Mouse (Mus musculus) lung, embryonic 16.5 days (tissue): ENCODE measurements around the gene Phospho2. TPM values are rescaled to one million over a fixed set of nuclear protein-coding genes. Genes with fewer than 3 reads are reported as not detected.

Experiments
- ATAC-seq: fragments of 200-750 bp; cut with Nextera tagmentation; 2 replicates; pipeline ENCODE4 v1.8.0; 2017; ENCODE audit warnings: low read depth, mild to moderate bottlenecking, moderate library complexity
- H3K27ac ChIP-seq: fragments of 300-500 bp; sonication (generic); 2 replicates; pipeline ENCODE4 v1.5.1; 2014; ENCODE audit warnings: mild to moderate bottlenecking, control low read depth, low read length
- H3K27me3 ChIP-seq: fragments of 300-500 bp; sonication (generic); 2 replicates; pipeline ENCODE4 v1.6.1; 2014; ENCODE audit warnings: low read depth, low read length, mixed read lengths; ENCODE audit not compliant: control insufficient read depth, insufficient read depth
- H3K36me3 ChIP-seq: fragments of 300-500 bp; sonication (generic); 2 replicates; pipeline ENCODE4 v1.6.1; 2014; ENCODE audit warnings: low read length; ENCODE audit not compliant: control insufficient read depth, insufficient read depth
- H3K4me1 ChIP-seq: fragments of 300-500 bp; sonication (generic); replicated peaks from 2 replicates; pipeline ENCODE4 v1.6.1; 2014; ENCODE audit warnings: low read length, mixed read lengths; ENCODE audit not compliant: control insufficient read depth, insufficient read depth
- H3K4me2 ChIP-seq: fragments of 300-500 bp; sonication (generic); 2 replicates; pipeline ENCODE4 v1.6.1; 2014; ENCODE audit warnings: low read depth, low read length, control low read depth
- H3K4me3 ChIP-seq: fragments of 300-500 bp; sonication (generic); 2 replicates; pipeline ENCODE4 v1.5.1; 2014; ENCODE audit warnings: mild to moderate bottlenecking, low read length, control low read depth
- H3K9ac ChIP-seq: fragments of 300-500 bp; sonication (generic); 2 replicates; pipeline ENCODE4 v1.6.1; 2014; ENCODE audit warnings: low read length, control low read depth
- H3K9me3 ChIP-seq: fragments of 300-500 bp; sonication (generic); 2 replicates; pipeline ENCODE4 v1.6.1; 2016; ENCODE audit warnings: low read length; ENCODE audit not compliant: control insufficient read depth
- WGBS: fragments of 180-500 bp; shearing (Covaris S2); extraction: QIAGEN DNeasy Blood & Tissue Kit; methylation state at CpG from one replicate; pipeline ENCODE4 v1.1.7; 2014; 5-methylcytosine and 5-hydroxymethylcytosine counted together
- polyA plus RNA-seq: library from polyadenylated mRNA; unstranded; fragments of >200 nt; fragmentation: Nextera tagmentation; extraction: Ambion mirVana; gene quantifications from 2 replicates; pipeline ENCODE4 v1.2.1, GENCODE M21; 2015

Gene Phospho2
- polyA plus RNA-seq, 1 experiment from 2014 or later, result 21.9 TPM

- Histone ChIP-seq H3K4me2 (no peak overlapping the region), H3K9ac (no peak overlapping the region), H3K9me3 (no peaks in the 10 kb centered on the region), H3K4me3 (no peak overlapping the region), H3K36me3 (peaks cover 13% of the 10 kb centered on the region; the same call in 1 of the 2 replicates), H3K4me1 (no peaks in the 10 kb centered on the region), H3K27ac (no peak overlapping the region), H3K27me3 (no peaks in the 10 kb centered on the region)
- WGBS, result 74% methylated on average over 7 of the region's 7 CpGs
- ATAC-seq, result no peak
Measured at GRCm38 (mm10) chr2:69837244-69837967, 48.0 kb downstream of the Phospho2 start.

GRCm38 (mm10) chr2:69837996-69838395 is 48.6 kb downstream of the Phospho2 start:
- no peak for ATAC-seq
- 26% methylated on average over 3 of the region's 3 CpGs for WGBS
- no peaks in the 10 kb centered on the region for H3K9me3 ChIP-seq
- no peaks in the 10 kb centered on the region for H3K27me3 ChIP-seq
- no peaks in the 10 kb centered on the region for H3K4me1 ChIP-seq
- peaks cover 10% of the 10 kb centered on the region; the same call in 1 of the 2 replicates for H3K36me3 ChIP-seq
- no peak overlapping the region for H3K4me3 ChIP-seq
- H3K9ac ChIP-seq, result no peak overlapping the region
- no peak overlapping the region for H3K27ac ChIP-seq
- H3K4me2 ChIP-seq, result no peak overlapping the region

DNA sequence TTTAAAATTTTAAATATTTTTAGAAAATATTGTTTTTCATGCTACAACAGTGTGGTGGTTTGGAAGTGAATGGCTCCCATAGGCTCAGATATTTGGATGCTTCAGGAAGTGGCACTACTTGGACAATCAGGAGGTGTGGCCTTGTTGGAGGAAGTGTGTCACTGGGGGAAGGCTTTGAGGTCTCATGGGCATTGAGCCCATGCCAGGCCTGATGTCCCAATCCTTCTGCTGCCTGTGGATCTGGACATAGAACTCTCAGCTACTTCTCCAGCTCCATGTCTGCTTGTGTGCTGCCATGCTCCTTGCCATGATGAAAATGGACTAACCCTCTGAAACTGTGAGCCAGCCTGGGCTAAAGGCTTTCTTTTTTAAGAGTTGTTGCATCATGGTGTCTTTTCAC is 49.3 kb downstream of the Phospho2 start:
- ATAC-seq, result no peak
- Histone ChIP-seq H3K4me3 (no peak overlapping the region), H3K9me3 (no peaks in the 10 kb centered on the region), H3K4me1 (no peaks in the 10 kb centered on the region), H3K27ac (no peak overlapping the region), H3K36me3 (peaks cover 7% of the 10 kb centered on the region; the same call in 1 of the 2 replicates), H3K27me3 (no peaks in the 10 kb centered on the region), H3K9ac (no peak overlapping the region), H3K4me2 (no peak overlapping the region)

- H3K4me3 ChIP-seq, result no peak overlapping the region
- 33% methylated on average over 6 of the region's 6 CpGs for WGBS
- H3K27ac ChIP-seq, result no peak overlapping the region
- no peak for ATAC-seq
- H3K9ac ChIP-seq, result no peak overlapping the region
- H3K9me3 ChIP-seq, result no peaks in the 10 kb centered on the region
- no peaks in the 10 kb centered on the region for H3K36me3 ChIP-seq
- H3K27me3 ChIP-seq, result no peaks in the 10 kb centered on the region
- no peak overlapping the region for H3K4me2 ChIP-seq
- no peaks in the 10 kb centered on the region for H3K4me1 ChIP-seq
Measured at GRCm38 (mm10) chr2:69840261-69840660, 50.8 kb downstream of the Phospho2 start.

DNA sequence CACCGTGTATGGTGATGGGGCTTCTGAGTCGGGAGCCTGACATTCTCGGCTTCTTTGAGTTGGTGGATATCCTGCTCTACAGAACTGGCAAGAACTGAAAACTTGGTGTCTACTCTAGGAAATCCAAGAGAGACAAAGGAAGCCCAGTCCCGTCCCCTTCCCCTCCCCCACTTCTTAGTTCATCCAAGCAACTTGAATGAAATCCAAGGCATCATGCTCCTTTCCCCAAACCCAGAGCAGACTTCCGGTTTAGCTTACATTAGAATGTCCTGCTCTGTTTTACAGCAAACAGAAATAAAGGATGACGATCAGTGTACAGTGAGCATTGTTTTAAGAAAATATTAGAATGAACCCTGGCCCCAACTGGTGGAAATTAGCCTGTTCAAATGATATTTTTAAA is 59.8 kb downstream of the Phospho2 start:
- H3K9me3 ChIP-seq, result no peaks in the 10 kb centered on the region
- H3K36me3 ChIP-seq, result no peaks in the 10 kb centered on the region
- ATAC-seq, result peak; percentile 70
- H3K27me3 ChIP-seq, result no peaks in the 10 kb centered on the region
- H3K9ac ChIP-seq, result no peak overlapping the region
- peaks cover 7% of the 10 kb centered on the region; the same call in 1 of the 2 replicates for H3K4me1 ChIP-seq
- no peak overlapping the region for H3K4me2 ChIP-seq
- H3K4me3 ChIP-seq, result no peak overlapping the region
- WGBS, result 50% methylated on average over 6 of the region's 6 CpGs
- H3K27ac ChIP-seq, result peak overlapping the region; percentile 80

Other genes starting within 250 kb of the Phospho2 start
- 0.29 and 0.39 TPM in 2 replicates for gene Lrp2, start 203.6 kb upstream of the Phospho2 start, polyA plus RNA-seq
- 18.3 and 19.7 TPM in 2 replicates for gene Bbs5, start 142.5 kb upstream of the Phospho2 start, polyA plus RNA-seq
- 1.8 and 2.9 TPM in 2 replicates for gene Klhl41, start 119.5 kb upstream of the Phospho2 start, polyA plus RNA-seq
- gene Fastkd1, start 76.1 kb upstream of the Phospho2 start, polyA plus RNA-seq, result 9.0 and 9.8 TPM in 2 replicates
- gene Ppig, start 67.1 kb upstream of the Phospho2 start, polyA plus RNA-seq, result 123 and 125 TPM in 2 replicates
- 3.0 and 3.4 TPM in 2 replicates for gene Ccdc173, start within 50 bp of the Phospho2 start, polyA plus RNA-seq
- 39.6 and 43.1 TPM in 2 replicates for gene Klhl23, start 32.3 kb downstream of the Phospho2 start, polyA plus RNA-seq
- 254 and 292 TPM in 2 replicates for gene Ssb, start 71.9 kb downstream of the Phospho2 start, polyA plus RNA-seq
- 36.9 and 38.0 TPM in 2 replicates for gene Mettl5, start 96.0 kb downstream of the Phospho2 start, polyA plus RNA-seq
- gene Ubr3, start 107.6 kb downstream of the Phospho2 start, polyA plus RNA-seq, result 10.4 and 12.7 TPM in 2 replicates
- 0.70 and 1.0 TPM in 2 replicates for gene Myo3b, start 249.5 kb downstream of the Phospho2 start, polyA plus RNA-seq